Mouse (Mus musculus) midbrain, embryonic 16.5 days (tissue): ENCODE results near the gene Ppm1h. TPM values are rescaled to one million over a fixed set of nuclear protein-coding genes. Genes with fewer than 3 reads are reported as not detected.

Experiments used
- ATAC-seq: fragments of 200-750 bp; cut with Nextera tagmentation; 2 replicates; pipeline ENCODE4 v1.8.0; 2017; ENCODE audit warnings: moderate TSS enrichment
- H3K27ac ChIP-seq: fragments of 300-500 bp; sonication (generic); 2 replicates; pipeline ENCODE4 v1.5.1; 2014; ENCODE audit warnings: mild to moderate bottlenecking, low read length, mixed read lengths
- H3K27me3 ChIP-seq: fragments of 300-500 bp; sonication (generic); 2 replicates; pipeline ENCODE4 v1.6.1; 2014; ENCODE audit warnings: low read depth, low read length, mixed read lengths; ENCODE audit not compliant: control insufficient read depth, insufficient read depth
- H3K36me3 ChIP-seq: fragments of 300-500 bp; sonication (generic); 2 replicates; pipeline ENCODE4 v1.6.1; 2014; ENCODE audit warnings: mild to moderate bottlenecking, low read length, moderate library complexity, mixed read lengths; ENCODE audit not compliant: control insufficient read depth, insufficient read depth
- H3K4me1 ChIP-seq: fragments of 300-500 bp; sonication (generic); 2 replicates; pipeline ENCODE4 v1.6.1; 2014; ENCODE audit warnings: mild to moderate bottlenecking, low read length, mixed read lengths; ENCODE audit not compliant: control insufficient read depth, insufficient read depth
- H3K4me2 ChIP-seq: fragments of 300-500 bp; sonication (generic); 2 replicates; pipeline ENCODE4 v1.6.1; 2014; ENCODE audit warnings: mild to moderate bottlenecking, low read length, mixed read lengths
- H3K4me3 ChIP-seq: fragments of 300-500 bp; sonication (generic); 2 replicates; pipeline ENCODE4 v1.5.1; 2014; ENCODE audit warnings: low read depth, mild to moderate bottlenecking, low read length, moderate library complexity, mixed read lengths
- H3K9ac ChIP-seq: fragments of 300-500 bp; sonication (generic); 2 replicates; pipeline ENCODE4 v1.6.1; 2014; ENCODE audit warnings: low read depth, low read length, mixed read lengths
- H3K9me3 ChIP-seq: fragments of 300-500 bp; sonication (generic); replicated peaks from 2 replicates; pipeline ENCODE4 v1.6.1; 2014; ENCODE audit warnings: mild to moderate bottlenecking, low read length, mixed read lengths; ENCODE audit not compliant: control insufficient read depth, poor library complexity, severe bottlenecking
- WGBS: fragments of 180-500 bp; shearing (Covaris S2); extraction: QIAGEN DNeasy Blood & Tissue Kit; methylation state at CpG from one replicate; pipeline ENCODE4 v1.1.7; 2014; 5-methylcytosine and 5-hydroxymethylcytosine counted together
- polyA plus RNA-seq: library from polyadenylated mRNA; unstranded; fragments of >200 nt; fragmentation: Nextera tagmentation; extraction: Ambion mirVana; gene quantifications from 2 replicates; pipeline ENCODE4 v1.2.1, GENCODE M21; 2015

Ppm1h gene
- polyA plus RNA-seq, 1 experiment from 2014 or later, result 25.2 TPM

- no peak overlapping the region for H3K9ac ChIP-seq
- WGBS, result 86% methylated on average over 4 of the region's 4 CpGs
- no peak overlapping the region for H3K4me2 ChIP-seq
- no peaks in the 10 kb centered on the region for H3K4me1 ChIP-seq
- ATAC-seq, result no peak
- H3K27me3 ChIP-seq, result no peaks in the 10 kb centered on the region
- H3K4me3 ChIP-seq, result no peak overlapping the region
- H3K36me3 ChIP-seq, result no peaks in the 10 kb centered on the region
- no peaks in the 10 kb centered on the region for H3K9me3 ChIP-seq
- no peak overlapping the region for H3K27ac ChIP-seq
These were observed 6.5 kb upstream of the Ppm1h start for GRCm38 (mm10) chr10:122672044-122672443.

GRCm38 (mm10) chr10:122679437-122680045 is 979 bp downstream of the Ppm1h start:
- H3K27me3 ChIP-seq, result no peaks in the 10 kb centered on the region
- H3K36me3 ChIP-seq, result no peaks in the 10 kb centered on the region
- H3K27ac ChIP-seq, result peak overlapping the region; percentile 90
- H3K4me1 ChIP-seq, result peaks cover 14% of the 10 kb centered on the region
- H3K4me2 ChIP-seq, result peak overlapping the region; percentile 88
- peak overlapping the region; percentile 93 for H3K4me3 ChIP-seq
- no peak for ATAC-seq
- no peaks in the 10 kb centered on the region for H3K9me3 ChIP-seq
- WGBS, result under 1% methylated on average over 33 of the region's 33 CpGs
- H3K9ac ChIP-seq, result peak overlapping the region; percentile 97

- Histone ChIP-seq H3K27ac (peak overlapping the region; percentile 69), H3K4me1 (peaks cover 14% of the 10 kb centered on the region), H3K4me2 (peak overlapping the region; percentile 88), H3K9ac (peak overlapping the region; percentile 97), H3K36me3 (no peaks in the 10 kb centered on the region), H3K9me3 (no peaks in the 10 kb centered on the region), H3K4me3 (peak overlapping the region; percentile 93), H3K27me3 (no peaks in the 10 kb centered on the region)
- ATAC-seq, result peak; percentile 46
- WGBS, result 1% methylated on average over 18 of the region's 19 CpGs
These were observed 2.0 kb downstream of the Ppm1h start for GRCm38 (mm10) chr10:122680387-122681084.

- H3K4me2 ChIP-seq, result peak overlapping the region; percentile 88; the same call in 1 of the 2 replicates
- 20% methylated on average over 4 of the region's 4 CpGs for WGBS
These were observed 2.5 kb downstream of the Ppm1h start for GRCm38 (mm10) chr10:122681085-122681408.

GRCm38 (mm10) chr10:122683819-122684330 is 5.3 kb downstream of the Ppm1h start:
- no peaks in the 10 kb centered on the region for H3K27me3 ChIP-seq
- H3K4me1 ChIP-seq, result peaks cover 9% of the 10 kb centered on the region

More at GRCm38 (mm10) chr10:122681085-122681408, 2.5 kb downstream of the Ppm1h start:
- no peak for ATAC-seq
- no peak overlapping the region for H3K27ac ChIP-seq
- H3K9me3 ChIP-seq, result no peaks in the 10 kb centered on the region
- 0 out of 2 replicates have a peak overlapping the region, but pooled peaks have one; percentile 10 for H3K9ac ChIP-seq
- H3K27me3 ChIP-seq, result no peaks in the 10 kb centered on the region
- H3K4me3 ChIP-seq, result no peak overlapping the region
- H3K36me3 ChIP-seq, result no peaks in the 10 kb centered on the region
- H3K4me1 ChIP-seq, result peaks cover 14% of the 10 kb centered on the region

GRCm38 (mm10) chr10:122685297-122685696 is 6.7 kb downstream of the Ppm1h start:
- H3K36me3 ChIP-seq, result 0 out of 2 replicates have a peak, but pooled peaks cover 4% of the 10 kb centered on the region

More at GRCm38 (mm10) chr10:122683819-122684330, 5.3 kb downstream of the Ppm1h start:
- Histone ChIP-seq H3K9me3 (no peaks in the 10 kb centered on the region), H3K9ac (no peak overlapping the region), H3K36me3 (0 out of 2 replicates have a peak, but pooled peaks cover 4% of the 10 kb centered on the region), H3K27ac (no peak overlapping the region), H3K4me2 (no peak overlapping the region), H3K4me3 (no peak overlapping the region)
- ATAC-seq, result no peak
- WGBS, result 90% methylated on average over 5 of the region's 5 CpGs

GRCm38 (mm10) chr10:122685836-122686531 is 7.4 kb downstream of the Ppm1h start:
- H3K9me3 ChIP-seq, result no peaks in the 10 kb centered on the region
- H3K4me1 ChIP-seq, result peaks cover 5% of the 10 kb centered on the region
- no peak overlapping the region for H3K9ac ChIP-seq
- WGBS, result 82% methylated on average over 19 of the region's 19 CpGs
- no peak overlapping the region for H3K4me3 ChIP-seq
- 0 out of 2 replicates have a peak, but pooled peaks cover 4% of the 10 kb centered on the region for H3K36me3 ChIP-seq
- no peak overlapping the region for H3K4me2 ChIP-seq
- H3K27me3 ChIP-seq, result no peaks in the 10 kb centered on the region
- H3K27ac ChIP-seq, result no peak overlapping the region
- ATAC-seq, result no peak

More at GRCm38 (mm10) chr10:122685297-122685696, 6.7 kb downstream of the Ppm1h start:
- H3K9ac ChIP-seq, result no peak overlapping the region
- no peak overlapping the region for H3K4me3 ChIP-seq
- no peak for ATAC-seq
- H3K27ac ChIP-seq, result no peak overlapping the region
- 58% methylated on average over 1 of the region's 1 CpGs for WGBS
- peaks cover 9% of the 10 kb centered on the region for H3K4me1 ChIP-seq
- H3K9me3 ChIP-seq, result no peaks in the 10 kb centered on the region
- no peaks in the 10 kb centered on the region for H3K27me3 ChIP-seq
- H3K4me2 ChIP-seq, result no peak overlapping the region

GRCm38 (mm10) chr10:122690698-122691097 is 12.1 kb downstream of the Ppm1h start:
- Histone ChIP-seq H3K9me3 (no peaks in the 10 kb centered on the region), H3K4me2 (no peak overlapping the region), H3K4me3 (no peak overlapping the region), H3K27me3 (no peaks in the 10 kb centered on the region), H3K36me3 (0 out of 2 replicates have a peak, but pooled peaks cover 4% of the 10 kb centered on the region), H3K4me1 (0 out of 2 replicates have a peak, but pooled peaks cover 4% of the 10 kb centered on the region), H3K27ac (no peak overlapping the region), H3K9ac (no peak overlapping the region)
- no peak for ATAC-seq
- 87% methylated on average over 6 of the region's 6 CpGs for WGBS
